Mouse (Mus musculus): ENCODE measurements around the gene Poc1a. TPM values are rescaled to one million over a fixed set of nuclear protein-coding genes. Genes with fewer than 3 reads are reported as not detected.

The Poc1a gene
- total and polyA plus RNA-seq, 2 experiments from 2014 or later: 12.3 to 13.6 TPM

GRCm38 (mm10) chr9:106342573-106342972 is 61.7 kb downstream of the Poc1a start:
- no peak for TF ChIP-seq CTCF (IDR thresholded peaks at IDR 0.05; ENCODE audit: low read depth)
- no peak for TF ChIP-seq EP300 (IDR thresholded peaks at IDR 0.05; ENCODE audit: low read depth)
- no peak for ATAC-seq (ENCODE audit: insufficient read depth, low read depth)
- Histone ChIP-seq H3K27me3 (ENCODE audit: control insufficient read depth, insufficient read depth, low read length) (no peaks in the 10 kb centered on the region), H3K27ac (ENCODE audit: low read depth) (no peak overlapping the region), H3K4me2 (ENCODE audit: low read depth, low read length) (no peak overlapping the region), H3K9ac (replicated peaks; ENCODE audit: low read depth, low read length) (no peak overlapping the region), H3K4me3 (ENCODE audit: low read depth, low read length) (no peak overlapping the region), H3K4me1 (ENCODE audit: control insufficient read depth, insufficient read depth) (peaks cover 27% of the 10 kb centered on the region), H3K36me3 (replicated peaks; ENCODE audit: control insufficient read depth, insufficient read depth, low read length) (no peaks in the 10 kb centered on the region), H3K9me3 (replicated peaks; ENCODE audit: control insufficient read depth, low read length) (no peaks in the 10 kb centered on the region)
- 90% methylated on average over 9 of the region's 9 CpGs for WGBS
- no peak for DNase-seq (ENCODE audit: low spot score)

GRCm38 (mm10) chr9:106345167-106345566 is 64.3 kb downstream of the Poc1a start:
- peak; percentile 88 for ATAC-seq (ENCODE audit: insufficient read depth, low read depth)

GRCm38 (mm10) chr9:106345630-106346029 is 64.8 kb downstream of the Poc1a start:
- 0 out of 2 replicates have a peak overlapping the region, but pooled peaks have one; percentile 20 for H3K9ac ChIP-seq (replicated peaks; ENCODE audit: low read depth, low read length)
- ATAC-seq (ENCODE audit: insufficient read depth, low read depth) (no peak), DNase-seq (ENCODE audit: low spot score) (no peak)
- 71% methylated on average over 6 of the region's 6 CpGs for WGBS
- no peak for TF ChIP-seq EP300 (IDR thresholded peaks at IDR 0.05; ENCODE audit: low read depth)
- no peak for TF ChIP-seq CTCF (IDR thresholded peaks at IDR 0.05; ENCODE audit: low read depth)
- peak overlapping the region; percentile 78 for H3K27ac ChIP-seq (ENCODE audit: low read depth)
- no peaks in the 10 kb centered on the region; the same call in 1 of the 2 replicates for H3K36me3 ChIP-seq (replicated peaks; ENCODE audit: control insufficient read depth, insufficient read depth, low read length)
- peaks cover 16% of the 10 kb centered on the region for H3K4me1 ChIP-seq (ENCODE audit: control insufficient read depth, insufficient read depth)
- H3K4me3 ChIP-seq (ENCODE audit: low read depth, low read length): no peak overlapping the region
- 0 out of 2 replicates have a peak overlapping the region, but pooled peaks have one; percentile 1 for H3K4me2 ChIP-seq (ENCODE audit: low read depth, low read length)
- no peaks in the 10 kb centered on the region for H3K9me3 ChIP-seq (replicated peaks; ENCODE audit: control insufficient read depth, low read length)
- no peaks in the 10 kb centered on the region for H3K27me3 ChIP-seq (ENCODE audit: control insufficient read depth, insufficient read depth, low read length)

More at GRCm38 (mm10) chr9:106345167-106345566, 64.3 kb downstream of the Poc1a start:
- Histone ChIP-seq H3K27ac (ENCODE audit: low read depth) (peak overlapping the region; percentile 78), H3K4me1 (ENCODE audit: control insufficient read depth, insufficient read depth) (peaks cover 16% of the 10 kb centered on the region), H3K27me3 (ENCODE audit: control insufficient read depth, insufficient read depth, low read length) (no peaks in the 10 kb centered on the region), H3K9me3 (replicated peaks; ENCODE audit: control insufficient read depth, low read length) (no peaks in the 10 kb centered on the region), H3K36me3 (replicated peaks; ENCODE audit: control insufficient read depth, insufficient read depth, low read length) (no peaks in the 10 kb centered on the region; the same call in 1 of the 2 replicates), H3K4me3 (ENCODE audit: low read depth, low read length) (no peak overlapping the region), H3K9ac (replicated peaks; ENCODE audit: low read depth, low read length) (0 out of 2 replicates have a peak overlapping the region, but pooled peaks have one; percentile 20), H3K4me2 (ENCODE audit: low read depth, low read length) (0 out of 2 replicates have a peak overlapping the region, but pooled peaks have one; percentile 1)
- 24% methylated on average over 6 of the region's 6 CpGs for WGBS
- peak; percentile 87 for DNase-seq (ENCODE audit: low spot score)
- TF ChIP-seq EP300 (IDR thresholded peaks at IDR 0.05; ENCODE audit: low read depth): no peak
- no peak for TF ChIP-seq CTCF (IDR thresholded peaks at IDR 0.05; ENCODE audit: low read depth)

- Histone ChIP-seq H3K9ac (replicated peaks; ENCODE audit: low read depth, low read length) (no peak overlapping the region), H3K4me3 (ENCODE audit: low read depth, low read length) (no peak overlapping the region), H3K9me3 (replicated peaks; ENCODE audit: control insufficient read depth, low read length) (no peaks in the 10 kb centered on the region), H3K36me3 (replicated peaks; ENCODE audit: control insufficient read depth, insufficient read depth, low read length) (no peaks in the 10 kb centered on the region; the same call in 1 of the 2 replicates), H3K27ac (ENCODE audit: low read depth) (no peak overlapping the region; the same call in 1 of the 2 replicates), H3K4me1 (ENCODE audit: control insufficient read depth, insufficient read depth) (peaks cover 16% of the 10 kb centered on the region), H3K4me2 (ENCODE audit: low read depth, low read length) (no peak overlapping the region), H3K27me3 (ENCODE audit: control insufficient read depth, insufficient read depth, low read length) (no peaks in the 10 kb centered on the region)
- ATAC-seq (ENCODE audit: insufficient read depth, low read depth) (no peak), DNase-seq (ENCODE audit: low spot score) (no peak)
- no peak for TF ChIP-seq EP300 (IDR thresholded peaks at IDR 0.05; ENCODE audit: low read depth)
- WGBS: 55% methylated on average over 10 of the region's 10 CpGs
Observed at GRCm38 (mm10) chr9:106348281-106348680, 67.4 kb downstream of the Poc1a start.

- Histone ChIP-seq H3K9ac (replicated peaks; ENCODE audit: low read depth, low read length) (no peak overlapping the region), H3K4me2 (ENCODE audit: low read depth, low read length) (no peak overlapping the region), H3K4me3 (ENCODE audit: low read depth, low read length) (no peak overlapping the region), H3K4me1 (ENCODE audit: control insufficient read depth, insufficient read depth) (peaks cover 16% of the 10 kb centered on the region), H3K36me3 (replicated peaks; ENCODE audit: control insufficient read depth, insufficient read depth, low read length) (no peaks in the 10 kb centered on the region; the same call in 1 of the 2 replicates), H3K9me3 (replicated peaks; ENCODE audit: control insufficient read depth, low read length) (no peaks in the 10 kb centered on the region), H3K27ac (ENCODE audit: low read depth) (no peak overlapping the region), H3K27me3 (ENCODE audit: control insufficient read depth, insufficient read depth, low read length) (no peaks in the 10 kb centered on the region)
- WGBS: 50% methylated on average over 2 of the region's 2 CpGs
- TF ChIP-seq EP300 (IDR thresholded peaks at IDR 0.05; ENCODE audit: low read depth) (no peak), CTCF (IDR thresholded peaks at IDR 0.05; ENCODE audit: low read depth) (peak; percentile 61)
- ATAC-seq (ENCODE audit: insufficient read depth, low read depth) (peak; percentile 25; the same call in 1 of the 2 replicates), DNase-seq (ENCODE audit: low spot score) (no peak)
Observed at GRCm38 (mm10) chr9:106349075-106349474, 68.2 kb downstream of the Poc1a start.

- Histone ChIP-seq H3K36me3 (replicated peaks; ENCODE audit: control insufficient read depth, insufficient read depth, low read length) (no peaks in the 10 kb centered on the region; the same call in 1 of the 2 replicates), H3K4me2 (ENCODE audit: low read depth, low read length) (no peak overlapping the region), H3K9me3 (replicated peaks; ENCODE audit: control insufficient read depth, low read length) (no peaks in the 10 kb centered on the region), H3K9ac (replicated peaks; ENCODE audit: low read depth, low read length) (no peak overlapping the region), H3K27ac (ENCODE audit: low read depth) (no peak overlapping the region), H3K4me3 (ENCODE audit: low read depth, low read length) (no peak overlapping the region), H3K4me1 (ENCODE audit: control insufficient read depth, insufficient read depth) (no peaks in the 10 kb centered on the region), H3K27me3 (ENCODE audit: control insufficient read depth, insufficient read depth, low read length) (no peaks in the 10 kb centered on the region)
- ATAC-seq (ENCODE audit: insufficient read depth, low read depth) (no peak; the same call in 1 of the 2 replicates), DNase-seq (ENCODE audit: low spot score) (no peak)
- 53% methylated on average over 6 of the region's 6 CpGs for WGBS
- no peak for TF ChIP-seq EP300 (IDR thresholded peaks at IDR 0.05; ENCODE audit: low read depth)
- TF ChIP-seq CTCF (IDR thresholded peaks at IDR 0.05; ENCODE audit: low read depth): peak; percentile 50
Observed at GRCm38 (mm10) chr9:106351178-106351577, 70.3 kb downstream of the Poc1a start.
